Mouse (Mus musculus) Patski (cell line): ENCODE measurements at regions not wholly inside any gene's neighbourhood (a gene's known extent, or its start where the extent isn't known, plus 50 kb on each side); places are given as distances from the start of the nearest gene placed in this dataset.

Source experiments
- ATAC-seq: fragments of 100-300 bp; one replicate; pipeline ENCODE4 v1.8.0; 2021
- CTCF ChIA-PET: fragments of 350-600 bp; sonication (Branson Sonifier 250); formaldehyde crosslinking; loops from one replicate; lab custom pipeline; 2022; ENCODE audit warnings: inconsistent platforms; lab: Charles Lee
- POLR2A ChIA-PET: fragments of 350-600 bp; sonication (Branson Sonifier 250); formaldehyde crosslinking; loops from one replicate; lab custom pipeline; 2022; ENCODE audit warnings: antibody characterized with exemption, inconsistent platforms; lab: Charles Lee
- DNase-seq: peaks from one replicate; pipeline ENCODE4 v3.0.0-alpha.2; 2011; ENCODE audit warnings: low read depth, low spot score
- H3K27me3 ChIP-seq: fragments of 371-371 bp; one replicate; pipeline ENCODE4 v1.5.1; 2021
- CTCF ChIP-seq: fragments of 100-300 bp; IDR thresholded peaks from one replicate; pipeline ENCODE4 v1.5.1; 2021
- in situ Hi-C: fragments of 300-500 bp; cut with MboI; formaldehyde crosslinking; loops from 3 replicates; pipeline ENCODE4 v1.11.1; 2018; ENCODE audit warnings: low pct_unique_long_range_greater_than_20kb, mixed read lengths

GRCm38 (mm10) chr8:26811533-26812236, 165.4 kb upstream of the Zfp703 start:
- CTCF ChIA-PET, result interaction anchor here (0.6 kb wide), 1 partner anchor 1068 kb away, joined by 3 read pairs; no protein-coding TSS in a partner anchor
- no peaks in the 10 kb centered on the region for H3K27me3 ChIP-seq
- POLR2A ChIA-PET, result interaction anchor here (0.6 kb wide), 1 partner anchor 92 kb away, joined by 5 read pairs; no protein-coding TSS in a partner anchor
- in situ Hi-C loops, result no loop called here
- DNase-seq (no peak), ATAC-seq (no peak)
- no peak for TF ChIP-seq CTCF

DNA sequence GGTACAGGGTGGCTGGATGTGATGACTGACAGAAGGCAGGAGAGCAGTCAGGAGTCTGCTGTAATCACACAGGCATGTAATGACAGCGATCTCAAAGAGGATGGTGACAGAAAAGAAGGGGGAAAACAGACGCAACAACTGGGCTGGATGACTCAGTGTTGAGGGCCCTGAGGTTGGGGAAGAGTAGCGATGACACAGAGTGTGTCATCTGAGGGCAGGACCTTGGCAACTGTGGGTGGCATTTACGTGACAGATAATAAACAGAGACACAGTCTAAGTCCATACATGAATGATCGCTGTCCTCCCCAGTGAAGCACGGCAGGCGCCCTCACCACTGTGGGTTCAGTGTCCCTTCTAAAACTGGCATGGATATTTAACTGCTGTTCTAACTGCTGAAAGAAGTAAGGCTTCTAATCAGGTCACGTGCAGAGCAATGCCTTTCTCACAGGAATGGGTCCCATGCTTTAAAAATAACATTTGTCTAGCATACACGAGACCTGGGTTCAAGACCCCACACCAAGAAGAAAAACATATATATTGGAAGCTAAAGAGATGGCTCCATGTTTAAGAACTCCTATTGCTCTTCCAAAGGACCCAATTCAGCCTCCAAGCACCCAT, 163.8 kb upstream of the Zfp703 start:
- H3K27me3 ChIP-seq, result no peaks in the 10 kb centered on the region
- ATAC-seq, result peak; percentile 72
- CTCF ChIA-PET, result no interaction called here
- POLR2A ChIA-PET, result no interaction called here
- in situ Hi-C loops, result no loop called here
- DNase-seq, result no peak
- TF ChIP-seq CTCF, result no peak

GRCm38 (mm10) chr8:26815020-26815584, 162.0 kb upstream of the Zfp703 start:
- in situ Hi-C loops, result no loop called here
- DNase-seq (no peak), ATAC-seq (no peak)
- no peak for TF ChIP-seq CTCF
- ChIA-PET POLR2A (interaction anchor here (0.5 kb wide), 1 partner anchor 31 kb away, joined by 6 read pairs; no protein-coding TSS in a partner anchor), CTCF (no interaction called here)
- H3K27me3 ChIP-seq, result no peaks in the 10 kb centered on the region

DNA sequence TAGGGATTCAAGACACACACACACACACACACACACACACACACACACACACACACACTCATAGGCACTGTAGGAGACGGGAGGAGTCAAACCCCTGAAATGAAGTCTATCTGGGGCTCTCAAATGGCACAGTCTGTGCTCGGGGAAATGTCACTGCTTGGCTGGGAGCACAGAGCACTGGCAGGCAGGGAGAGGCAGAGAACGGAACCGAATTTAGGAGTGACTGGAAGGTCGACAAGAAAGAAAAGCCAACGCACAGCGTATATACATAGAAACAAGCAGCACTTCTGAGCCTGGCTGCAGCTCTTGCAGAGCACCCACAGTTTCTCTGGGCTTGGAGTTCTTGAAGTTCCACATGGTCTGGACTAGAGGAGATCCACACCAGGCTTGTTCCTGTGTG, 160.1 kb upstream of the Zfp703 start:
- POLR2A ChIA-PET, result no interaction called here
- H3K27me3 ChIP-seq, result no peaks in the 10 kb centered on the region
- no peak for ATAC-seq
- TF ChIP-seq CTCF, result no peak
- CTCF ChIA-PET, result no interaction called here
- DNase-seq, result no peak
- in situ Hi-C loops, result no loop called here

DNA sequence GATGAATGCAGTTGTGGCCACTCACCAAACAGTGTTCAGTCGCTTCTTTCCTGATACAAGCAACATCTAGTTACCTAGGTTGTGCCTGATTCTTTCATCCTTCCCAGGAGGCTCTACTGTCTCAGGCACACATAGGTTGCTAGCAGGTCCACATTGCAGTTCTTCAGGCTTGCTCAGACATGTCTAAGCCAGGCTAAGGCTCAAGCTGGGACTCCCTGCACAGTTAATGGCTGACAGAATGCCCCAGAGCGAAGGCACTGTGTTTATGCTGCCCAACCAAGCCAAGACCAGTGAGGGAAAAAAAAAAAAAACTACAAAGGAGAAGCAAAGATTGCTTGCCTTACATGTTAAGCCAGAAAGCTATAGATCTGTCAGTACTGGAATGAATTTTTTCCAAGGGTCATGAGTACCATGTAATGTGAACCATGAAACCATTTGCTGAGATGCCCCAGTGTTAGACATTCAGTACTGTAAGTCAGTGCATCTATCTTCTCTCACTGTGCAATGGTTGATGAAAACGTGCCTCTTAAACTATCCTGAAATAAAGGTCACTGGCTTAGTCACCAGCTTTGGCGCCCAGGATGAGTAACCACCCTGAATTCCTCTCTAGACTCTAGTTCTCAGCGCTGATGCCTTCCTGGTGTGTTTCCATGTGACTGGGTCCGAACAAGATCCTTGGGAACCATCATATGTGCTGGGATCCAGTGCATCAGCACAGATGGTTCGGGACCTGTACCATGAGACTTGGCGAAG, 152.8 kb upstream of the Zfp703 start:
- no peak for TF ChIP-seq CTCF
- POLR2A ChIA-PET, result no interaction called here
- DNase-seq (no peak), ATAC-seq (peak; percentile 88)
- in situ Hi-C loops, result loop anchor here (5.0 kb wide), 1 partner anchor 153 kb away; the partner anchor contains the start of gene Zfp703
- no peaks in the 10 kb centered on the region for H3K27me3 ChIP-seq
- CTCF ChIA-PET, result interaction anchor here (0.8 kb wide), 1 partner anchor 14 kb away, joined by 3 read pairs; no protein-coding TSS in a partner anchor

- no peak for TF ChIP-seq CTCF
- H3K27me3 ChIP-seq, result no peaks in the 10 kb centered on the region
- POLR2A ChIA-PET, result no interaction called here
- CTCF ChIA-PET, result interaction anchor here (0.8 kb wide), 1 partner anchor 9 kb away, joined by 3 read pairs; no protein-coding TSS in a partner anchor
- ATAC-seq (no peak), DNase-seq (no peak)
- in situ Hi-C loops, result no loop called here
Observed at GRCm38 (mm10) chr8:26828311-26828909, 148.7 kb upstream of the Zfp703 start.

- in situ Hi-C loops, result no loop called here
- CTCF ChIA-PET, result no interaction called here
Observed at GRCm38 (mm10) chr8:26829313-26829712, 147.8 kb upstream of the Zfp703 start.

GRCm38 (mm10) chr8:26831148-26831547, 146.0 kb upstream of the Zfp703 start:
- in situ Hi-C loops, result no loop called here
- POLR2A ChIA-PET, result no interaction called here
- ATAC-seq, result no peak
- TF ChIP-seq CTCF, result no peak
- H3K27me3 ChIP-seq, result no peaks in the 10 kb centered on the region
- no peak for DNase-seq
- CTCF ChIA-PET, result no interaction called here

More at GRCm38 (mm10) chr8:26829313-26829712, 147.8 kb upstream of the Zfp703 start:
- no peaks in the 10 kb centered on the region for H3K27me3 ChIP-seq
- DNase-seq (no peak), ATAC-seq (no peak)
- POLR2A ChIA-PET, result interaction anchor here (0.6 to 0.7 kb wide), 2 partner anchors 16 to 26 kb away, joined by 3 to 4 read pairs; no protein-coding TSS in a partner anchor
- TF ChIP-seq CTCF, result no peak

- no peak for DNase-seq
- TF ChIP-seq CTCF, result no peak
- POLR2A ChIA-PET, result no interaction called here
- CTCF ChIA-PET, result no interaction called here
- peak; percentile 58 for ATAC-seq
- in situ Hi-C loops, result no loop called here
- no peaks in the 10 kb centered on the region for H3K27me3 ChIP-seq
Observed at GRCm38 (mm10) chr8:26831790-26832189, 145.3 kb upstream of the Zfp703 start.

DNA sequence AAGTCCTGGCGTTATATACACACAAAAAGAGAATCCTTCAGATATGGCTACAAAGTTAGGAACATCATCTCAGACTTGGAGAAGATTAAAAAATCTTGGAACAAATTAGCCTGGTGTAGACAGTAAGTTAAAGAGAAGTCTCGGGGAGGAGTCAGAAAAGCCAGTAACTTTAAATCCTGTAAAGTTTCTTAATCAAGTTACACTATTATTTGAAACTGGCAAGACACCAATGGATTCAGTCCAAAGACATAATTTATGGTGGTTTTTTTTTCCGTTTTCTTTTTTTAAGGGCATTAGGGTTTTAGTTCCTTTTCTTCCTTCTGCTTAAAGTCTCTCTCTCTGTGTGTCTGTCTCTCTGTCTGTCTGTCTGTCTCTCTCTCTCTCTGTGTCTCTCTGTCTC, 144.6 kb upstream of the Zfp703 start:
- in situ Hi-C loops, result no loop called here
- POLR2A ChIA-PET, result no interaction called here
- CTCF ChIA-PET, result no interaction called here
- no peak for ATAC-seq
- no peaks in the 10 kb centered on the region for H3K27me3 ChIP-seq
- TF ChIP-seq CTCF, result no peak
- DNase-seq, result no peak
